Mouse (Mus musculus): ENCODE results near the gene Nup214.

DNA sequence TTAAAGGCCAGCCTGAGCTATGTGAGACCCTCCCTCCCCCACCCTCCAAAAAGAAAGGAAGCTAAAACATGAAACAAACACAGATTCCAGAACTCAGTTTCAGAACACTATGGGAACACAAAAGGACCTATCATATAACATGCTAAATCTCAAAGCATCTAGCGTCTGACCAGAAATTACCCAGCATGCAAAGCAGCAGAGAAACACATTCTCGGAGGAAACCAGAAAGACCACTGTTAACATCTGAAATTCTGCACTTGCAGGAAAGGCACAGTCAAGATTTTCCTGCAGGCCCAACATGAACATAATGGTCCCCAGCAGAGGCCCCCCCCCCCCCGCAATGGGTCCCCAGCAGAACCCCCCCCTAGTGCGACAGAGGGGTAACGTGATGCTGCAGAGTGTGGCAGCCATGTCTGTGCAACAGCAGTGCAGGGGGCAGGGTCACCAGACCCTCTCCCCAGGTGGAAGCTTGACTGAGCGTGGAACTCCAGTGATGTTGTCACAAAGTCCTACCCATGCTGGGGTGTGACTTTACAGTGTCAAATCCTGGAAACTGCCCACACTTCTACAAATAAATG, 86.1 kb downstream of the Nup214 start:
- TF ChIP-seq CTCF (IDR thresholded peaks at IDR 0.05; ENCODE audit: borderline replicate concordance, insufficient read depth, low read depth, low read length) = no peak
- TF ChIP-seq POLR2A (IDR thresholded peaks at IDR 0.05; ENCODE audit: borderline replicate concordance, insufficient read depth, low read length) = no peak
